16 mouse cellular contexts compared by ENCODE assay signal in genomic region chr3:148759500-148759899, GRCm38 (mm10).
"Had no signal": no experiment of that assay in that cellular context is flagged by ENCODE, and none has a peak within 500 bp of the region (broad histone marks: within the 10 kb centered on the region; RNA-seq: fewer than 3 reads in every experiment).

No protein-coding gene starts in this region.

- H3K27ac ChIP-seq: kidney, embryonic 15.5 days; limb, embryonic 10.5 days; lung, embryonic 15.5 days; midbrain, embryonic 10.5 days; neural tube, embryonic 15.5 days; stomach, postnatal 0 days had no signal

- H3K4me1 ChIP-seq: kidney, embryonic 15.5 days; midbrain, embryonic 10.5 days had no signal

- DNase-seq: kidney, adult 2 months; kidney, postnatal 14 days; lung, postnatal 4 days; midbrain, embryonic 14.5 days; right cerebral cortex, adult 18-20 months; right cerebral cortex, postnatal 25 days; thymus, adult 18-20 months; thymus, postnatal 25 days had no signal

- H3K36me3 ChIP-seq: kidney, embryonic 15.5 days; limb, embryonic 10.5 days; lung, embryonic 15.5 days; midbrain, embryonic 10.5 days; neural tube, embryonic 15.5 days had no signal

- H3K9me3 ChIP-seq: kidney, embryonic 15.5 days; limb, embryonic 10.5 days; lung, embryonic 15.5 days; midbrain, embryonic 10.5 days; neural tube, embryonic 15.5 days had no signal

- H3K9ac ChIP-seq: kidney, embryonic 15.5 days; lung, embryonic 15.5 days; neural tube, embryonic 15.5 days had no signal

- H3K27me3 ChIP-seq: kidney, embryonic 15.5 days; lung, embryonic 15.5 days; neural tube, embryonic 15.5 days had no signal

- H3K4me2 ChIP-seq: kidney, embryonic 15.5 days; liver, embryonic 11.5 days; lung, embryonic 15.5 days; neural tube, embryonic 15.5 days had no signal

- H3K4me3 ChIP-seq: kidney, embryonic 15.5 days; limb, embryonic 10.5 days; lung, embryonic 15.5 days; midbrain, embryonic 10.5 days; myocyte; neural tube, embryonic 15.5 days had no signal
